Mouse (Mus musculus) kidney, postnatal 14 days (tissue): ENCODE results near the gene Grm2.

Experiments
- DNase-seq: peaks from one replicate; pipeline ENCODE4 v3.0.0; 2022; ENCODE audit warnings: mixed read lengths

Grm2 gene

GRCm38 (mm10) chr9:106655884-106656720 is at the start of gene Grm2:
Grm2 (minus strand) TSS chr9:106656082.
- peak; percentile 75 for DNase-seq

GRCm38 (mm10) chr9:106692973-106693481 is 37.1 kb upstream of the Grm2 start:
- DNase-seq = no peak

GRCm38 (mm10) chr9:106688834-106689233 is 33.0 kb upstream of the Grm2 start:
- DNase-seq = no peak

GRCm38 (mm10) chr9:106686983-106687650 is 31.2 kb upstream of the Grm2 start:
- peak; percentile 84 for DNase-seq

- DNase-seq = peak; percentile 95
Observed at GRCm38 (mm10) chr9:106685249-106686101, 29.6 kb upstream of the Grm2 start, which contains the start of gene Tex264. Tex264 (minus strand) TSS chr9:106685927.

- no peak for DNase-seq
Observed at GRCm38 (mm10) chr9:106684918-106685248, 29.0 kb upstream of the Grm2 start.

GRCm38 (mm10) chr9:106684093-106684872 is 28.4 kb upstream of the Grm2 start:
- no peak for DNase-seq

- no peak for DNase-seq
Observed at GRCm38 (mm10) chr9:106681026-106681425, 25.1 kb upstream of the Grm2 start.

GRCm38 (mm10) chr9:106678242-106678641 is 22.4 kb upstream of the Grm2 start:
- no peak for DNase-seq

- no peak for DNase-seq
Observed at GRCm38 (mm10) chr9:106677702-106678101, 21.8 kb upstream of the Grm2 start.

GRCm38 (mm10) chr9:106676571-106676970 is 20.7 kb upstream of the Grm2 start:
- no peak for DNase-seq

- DNase-seq = no peak
Observed at GRCm38 (mm10) chr9:106675965-106676364, 20.1 kb upstream of the Grm2 start.

- peak; percentile 88 for DNase-seq
Observed at GRCm38 (mm10) chr9:106675480-106675879, 19.6 kb upstream of the Grm2 start.

GRCm38 (mm10) chr9:106673860-106674259 is 18.0 kb upstream of the Grm2 start:
- no peak for DNase-seq

GRCm38 (mm10) chr9:106664856-106665255 is 9.0 kb upstream of the Grm2 start:
- DNase-seq = no peak

- no peak for DNase-seq
Observed at GRCm38 (mm10) chr9:106664433-106664832, 8.6 kb upstream of the Grm2 start.

- no peak for DNase-seq
Observed at GRCm38 (mm10) chr9:106663200-106663599, 7.3 kb upstream of the Grm2 start.

- DNase-seq = no peak
Observed at GRCm38 (mm10) chr9:106659935-106660334, 4.1 kb upstream of the Grm2 start.

- no peak for DNase-seq
Observed at GRCm38 (mm10) chr9:106659441-106659840, 3.6 kb upstream of the Grm2 start.

GRCm38 (mm10) chr9:106657592-106657991 is 1.7 kb upstream of the Grm2 start:
- no peak for DNase-seq

GRCm38 (mm10) chr9:106656820-106657219 is 938 bp upstream of the Grm2 start:
- no peak for DNase-seq

GRCm38 (mm10) chr9:106652720-106653119 is 3.2 kb downstream of the Grm2 start:
- no peak for DNase-seq
